Mouse (Mus musculus) liver, adult 2 months (tissue): ENCODE measurements at regions not wholly inside any gene's neighbourhood (a gene's known extent, or its start where the extent isn't known, plus 50 kb on each side); places are given as distances from the start of the nearest gene placed in this dataset.
A peak's percentile ranks its signal among the peaks of the same experiment; 100 is the strongest.
"Not testable (repeated sequence)": the region's sequence is repeated elsewhere in the genome, so short reads cannot be mapped to it uniquely, and the experiment has no call there.

Experiments
- DNase-seq: peaks from one replicate; pipeline ENCODE4 v3.0.0-alpha.2; 2011; ENCODE audit warnings: low read depth, low spot score; ENCODE audit errors: extremely low read depth
- H3K27ac ChIP-seq: fragments of 200-500 bp; replicated peaks from 2 replicates; pipeline ENCODE4 v1.5.1; 2012; ENCODE audit warnings: low read depth, mild to moderate bottlenecking, control low read depth, inconsistent platforms, low read length; ENCODE audit not compliant: insufficient read depth
- H3K27me3 ChIP-seq: fragments of 200-500 bp; 2 replicates; pipeline ENCODE4 v1.6.1; 2012; ENCODE audit warnings: mild to moderate bottlenecking, moderate library complexity, low read length, inconsistent platforms; ENCODE audit not compliant: control insufficient read depth, insufficient read depth
- H3K36me3 ChIP-seq: fragments of 200-500 bp; 2 replicates; pipeline ENCODE4 v1.6.1; 2012; ENCODE audit warnings: low read length, inconsistent platforms; ENCODE audit not compliant: control insufficient read depth, insufficient read depth
- H3K4me1 ChIP-seq: fragments of 200-500 bp; 2 replicates; pipeline ENCODE4 v1.6.1; 2011; ENCODE audit warnings: low read length; ENCODE audit not compliant: control insufficient read depth, insufficient read depth
- H3K4me3 ChIP-seq: fragments of 200-500 bp; 2 replicates; pipeline ENCODE4 v1.5.1; 2011; ENCODE audit warnings: low read depth, mild to moderate bottlenecking, control low read depth, low read length, moderate library complexity; ENCODE audit not compliant: insufficient read depth
- H3K79me2 ChIP-seq: fragments of 200-500 bp; 2 replicates; pipeline ENCODE4 v1.6.1; 2012; ENCODE audit warnings: inconsistent platforms, mild to moderate bottlenecking, low read length, moderate library complexity; ENCODE audit not compliant: control insufficient read depth, insufficient read depth
- H3K9ac ChIP-seq: fragments of 200-500 bp; 2 replicates; pipeline ENCODE4 v1.6.1; 2012; ENCODE audit warnings: low read depth, mild to moderate bottlenecking, control low read depth, inconsistent platforms, low read length
- CTCF ChIP-seq: fragments of 200-500 bp; IDR thresholded peaks from 2 replicates; pipeline ENCODE4 v1.5.1; 2011; ENCODE audit warnings: low read depth, low read length, control low read depth
- POLR2A ChIP-seq: fragments of 200-500 bp; IDR thresholded peaks from 2 replicates; pipeline ENCODE4 v1.6.1; 2011; ENCODE audit warnings: low read length, control low read depth; ENCODE audit not compliant: insufficient read depth; ENCODE audit errors: extremely low read depth
- WGBS: fragments of 180-500 bp; shearing (Covaris S2); methylation state at CpG from one replicate; pipeline ENCODE4 v1.1.7; 2018; 5-methylcytosine and 5-hydroxymethylcytosine counted together

DNA sequence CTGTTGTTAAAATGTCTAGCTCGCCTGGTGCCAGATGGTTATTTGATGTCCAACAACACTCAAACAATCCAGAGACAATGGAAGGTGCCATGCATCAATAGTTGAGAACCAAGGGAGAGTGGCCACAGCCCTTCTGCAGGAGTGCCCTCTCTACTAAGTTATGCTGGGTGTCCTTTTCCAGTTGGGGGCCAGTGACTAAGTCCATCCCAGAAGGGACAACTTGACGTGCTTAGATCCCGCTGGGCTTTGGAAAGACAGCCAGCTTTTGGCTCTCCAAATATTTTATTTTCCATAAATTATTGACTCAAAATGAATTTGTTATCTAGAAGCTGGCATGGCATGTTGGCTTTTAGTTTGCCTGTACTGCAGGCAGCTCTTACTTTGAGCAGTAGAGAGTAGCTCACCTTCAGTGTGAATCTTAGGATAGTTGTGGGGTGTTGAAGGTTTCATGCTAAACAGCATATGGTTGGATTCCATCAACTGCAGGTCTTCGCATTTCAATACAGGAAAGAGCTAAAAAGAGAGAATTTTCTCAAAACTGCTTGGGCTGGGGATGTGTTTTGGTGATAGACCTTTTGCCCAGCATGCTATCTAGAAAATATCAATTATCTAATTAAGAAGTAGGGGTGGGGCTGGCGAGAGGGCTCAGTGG lies 120.8 kb upstream of the Cpsf6 start:
- H3K4me3 ChIP-seq: no peak overlapping the region
- H3K36me3 ChIP-seq: no peaks in the 10 kb centered on the region
- no peak for DNase-seq
- no peaks in the 10 kb centered on the region for H3K27me3 ChIP-seq
- H3K27ac ChIP-seq: no peak overlapping the region
- H3K79me2 ChIP-seq: no peaks in the 10 kb centered on the region
- H3K4me1 ChIP-seq: no peaks in the 10 kb centered on the region; the same call in 1 of the 2 replicates
- TF ChIP-seq CTCF (no peak), POLR2A (no peak)
- WGBS: 67% methylated on average over 5 of the region's 5 CpGs
- H3K9ac ChIP-seq: no peak overlapping the region

DNA sequence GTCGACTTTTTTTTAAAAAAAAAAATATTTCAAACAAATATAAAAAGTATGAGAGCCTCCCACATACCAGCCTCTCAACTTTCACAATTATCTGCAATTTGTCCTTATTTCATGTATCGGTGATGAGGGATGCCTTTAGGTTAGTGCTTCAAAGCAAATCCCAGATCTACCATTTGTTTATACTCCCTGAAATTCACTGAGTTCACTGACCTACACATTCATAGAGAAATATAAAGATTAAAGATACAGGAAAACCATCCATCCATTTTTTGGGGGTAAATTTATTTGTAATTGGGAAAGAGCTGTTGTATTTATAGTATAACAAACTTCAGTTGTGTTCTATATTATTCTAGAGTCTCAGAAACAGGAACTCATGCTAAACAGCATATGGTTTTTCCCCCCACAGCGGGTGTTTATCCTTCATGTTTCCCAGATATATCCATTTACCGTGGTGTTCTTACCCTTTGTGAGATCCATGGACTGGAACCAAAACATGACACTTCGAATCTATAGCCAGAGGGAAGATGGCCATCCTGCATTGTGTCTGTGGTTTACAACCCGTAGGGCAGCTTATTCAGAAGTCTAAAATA lies 120.1 kb upstream of the Cpsf6 start:
- 88% methylated on average over 6 of the region's 6 CpGs for WGBS
- Histone ChIP-seq H3K27me3 (no peaks in the 10 kb centered on the region), H3K36me3 (no peaks in the 10 kb centered on the region), H3K4me3 (no peak overlapping the region), H3K27ac (no peak overlapping the region), H3K79me2 (no peaks in the 10 kb centered on the region), H3K4me1 (no peaks in the 10 kb centered on the region; the same call in 1 of the 2 replicates), H3K9ac (no peak overlapping the region)
- TF ChIP-seq CTCF: no peak
- TF ChIP-seq POLR2A: no peak
- DNase-seq: no peak

DNA sequence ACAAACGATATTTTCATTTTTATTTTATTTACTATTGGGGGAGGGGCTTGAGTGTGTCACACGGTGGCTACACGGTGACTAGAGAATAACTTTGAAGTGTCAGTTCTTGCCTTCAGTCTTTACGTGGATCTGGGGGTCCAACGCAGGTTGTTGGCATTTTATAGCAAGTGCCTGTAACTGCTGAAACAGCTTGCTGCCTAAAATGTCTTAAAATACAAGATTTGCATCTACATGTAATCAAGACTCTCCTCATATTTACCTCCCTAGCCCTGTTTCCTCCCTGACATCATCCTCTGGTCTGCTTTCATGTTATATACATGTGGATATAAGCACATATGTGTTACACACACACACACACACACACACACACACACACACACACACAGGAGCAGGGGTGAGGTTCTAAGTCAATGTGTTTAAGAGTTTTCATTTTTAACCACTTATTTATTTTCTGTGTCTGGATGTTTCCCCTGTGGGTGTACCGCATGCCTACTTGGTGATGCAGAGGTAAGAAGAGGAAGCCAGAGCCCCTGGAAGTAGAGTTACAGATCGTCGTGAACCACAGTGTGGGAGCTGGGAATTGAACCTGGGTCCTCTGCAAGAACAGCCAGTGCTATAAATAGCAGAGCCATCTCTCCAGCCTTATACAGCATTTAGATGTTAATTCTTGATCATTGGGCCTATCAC lies 119.5 kb upstream of the Cpsf6 start:
- WGBS: 94% methylated on average over 8 of the region's 8 CpGs
- H3K36me3 ChIP-seq: no peaks in the 10 kb centered on the region
- H3K79me2 ChIP-seq: no peaks in the 10 kb centered on the region
- TF ChIP-seq POLR2A (no peak), CTCF (no peak)
- H3K27ac ChIP-seq: no peak overlapping the region
- DNase-seq: no peak
- H3K9ac ChIP-seq: no peak overlapping the region
- H3K4me3 ChIP-seq: no peak overlapping the region
- H3K27me3 ChIP-seq: no peaks in the 10 kb centered on the region
- H3K4me1 ChIP-seq: no peaks in the 10 kb centered on the region; the same call in 1 of the 2 replicates

DNA sequence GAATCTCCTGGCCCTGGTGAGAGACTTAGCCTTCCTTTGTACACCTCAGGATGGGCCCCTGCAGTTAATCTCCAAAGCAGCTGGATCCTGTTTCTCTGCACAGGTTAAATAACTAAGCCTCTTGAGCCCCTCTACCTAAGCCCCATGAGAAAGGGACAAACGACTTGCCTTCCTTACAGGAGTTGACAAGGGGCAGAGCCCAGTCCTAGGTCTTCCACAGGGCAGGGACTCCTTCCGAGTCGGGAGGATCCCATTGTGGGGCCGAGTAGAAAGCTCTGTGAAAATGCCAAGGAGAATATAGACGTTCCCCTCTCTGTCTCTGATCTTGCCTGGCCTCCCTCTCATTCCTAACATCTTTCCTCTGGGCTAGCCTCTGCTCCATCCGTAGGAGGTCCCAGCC lies 118.7 kb upstream of the Cpsf6 start:
- Histone ChIP-seq H3K36me3 (no peaks in the 10 kb centered on the region), H3K9ac (no peak overlapping the region), H3K4me3 (no peak overlapping the region), H3K27ac (no peak overlapping the region), H3K4me1 (no peaks in the 10 kb centered on the region; the same call in 1 of the 2 replicates), H3K27me3 (no peaks in the 10 kb centered on the region), H3K79me2 (no peaks in the 10 kb centered on the region)
- no peak for DNase-seq
- WGBS: 79% methylated on average over 6 of the region's 6 CpGs
- no peak for TF ChIP-seq POLR2A
- no peak for TF ChIP-seq CTCF

DNA sequence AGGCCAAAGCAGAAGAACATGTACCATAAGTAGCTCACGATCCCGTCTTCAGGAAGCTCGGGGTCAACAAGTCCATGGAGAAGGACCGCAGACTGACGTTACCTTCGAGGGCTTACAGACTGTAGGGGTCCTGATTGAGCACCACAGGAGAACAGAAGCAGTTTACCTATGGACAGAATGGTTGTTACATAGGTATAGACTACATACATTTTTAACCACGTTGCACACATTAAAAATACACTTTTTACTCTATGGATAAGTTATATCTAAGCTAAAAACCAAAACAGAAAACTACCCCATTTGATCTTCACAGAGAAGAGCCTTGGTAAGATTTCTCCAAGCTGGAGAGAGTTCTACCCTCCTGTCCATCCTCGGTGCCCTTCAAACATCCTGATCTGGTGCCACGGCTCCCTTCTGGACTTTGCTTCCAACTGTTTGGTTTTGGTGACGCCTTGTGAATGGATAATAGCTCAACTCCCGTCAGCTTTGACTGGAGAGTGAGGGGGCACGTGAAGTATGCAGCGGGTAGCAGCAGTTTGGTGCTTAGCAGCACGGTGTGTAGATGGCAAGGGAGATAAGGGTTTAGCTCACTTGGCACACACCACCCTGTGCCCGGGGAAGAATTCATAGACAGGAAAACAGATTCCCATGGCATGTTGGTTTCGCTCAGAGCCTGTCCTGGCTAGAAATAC lies 117.9 kb upstream of the Cpsf6 start:
- Histone ChIP-seq H3K4me3 (no peak overlapping the region), H3K9ac (no peak overlapping the region), H3K79me2 (no peaks in the 10 kb centered on the region), H3K36me3 (no peaks in the 10 kb centered on the region), H3K27ac (no peak overlapping the region), H3K4me1 (no peaks in the 10 kb centered on the region; the same call in 1 of the 2 replicates), H3K27me3 (no peaks in the 10 kb centered on the region)
- TF ChIP-seq CTCF: no peak
- TF ChIP-seq POLR2A: no peak
- peak; percentile 71 for DNase-seq
- 56% methylated on average over 16 of the region's 16 CpGs for WGBS

DNA sequence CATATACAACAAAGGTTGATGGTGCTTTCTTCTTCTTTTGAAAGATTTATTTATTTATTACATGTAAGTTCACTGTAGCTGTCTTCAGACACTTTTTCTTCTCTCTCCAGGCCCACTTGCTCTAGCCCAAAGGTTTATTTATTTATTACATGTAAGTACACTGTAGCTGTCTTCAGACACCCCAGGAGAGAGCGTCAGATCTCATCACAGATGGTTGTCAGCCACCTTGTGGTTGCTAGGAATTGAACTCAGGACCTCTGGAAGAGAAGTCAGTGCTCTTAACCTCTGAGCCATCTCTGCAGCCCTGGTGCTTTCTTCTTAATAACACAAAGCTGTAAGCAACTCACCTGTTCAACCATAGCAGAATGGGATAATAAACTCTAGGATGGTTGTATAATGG lies 117.3 kb upstream of the Cpsf6 start:
- H3K4me1 ChIP-seq, H3K27me3 ChIP-seq, H3K9ac ChIP-seq, DNase-seq, H3K79me2 ChIP-seq, H3K27ac ChIP-seq, H3K36me3 ChIP-seq, H3K4me3 ChIP-seq: not testable (repeated sequence)
- 93% methylated on average over 1 of the region's 1 CpGs for WGBS
